Mouse (Mus musculus) ES-E14 (cell line): Measurements from ENCODE around the gene Fmnl3. TPM values are rescaled to one million over a fixed set of nuclear protein-coding genes. Genes with fewer than 3 reads are reported as not detected.
A peak's percentile ranks its signal among the peaks of the same experiment; 100 is the strongest.

Source experiments
- DNase-seq: peaks from one replicate; pipeline ENCODE4 v3.0.0-alpha.2; 2013; ENCODE audit warnings: low read depth, low spot score
- H3K27ac ChIP-seq: 2 replicates; pipeline ENCODE4 v1.5.1; 2012; ENCODE audit warnings: low read depth, mild to moderate bottlenecking, low read length, moderate library complexity, mixed read lengths; ENCODE audit not compliant: poor library complexity, insufficient read depth, severe bottlenecking
- H3K36me3 ChIP-seq: 2 replicates; pipeline ENCODE4 v1.6.1; 2012; ENCODE audit warnings: mild to moderate bottlenecking, low read length, moderate library complexity, mixed read lengths; ENCODE audit not compliant: control insufficient read depth, poor library complexity, insufficient read depth, severe bottlenecking
- H3K4me1 ChIP-seq, 2 experiments: fragments of 150-350 bp in 1 of 2; sonication (generic) in 1 of 2; 2 replicates each; pipeline ENCODE4 v1.6.1; 2012; ENCODE audit warnings: low read length in 2 of 2, mild to moderate bottlenecking in 1 of 2, mixed read lengths in 1 of 2; ENCODE audit not compliant: control insufficient read depth in 2 of 2, insufficient read depth in 2 of 2, poor library complexity in 1 of 2
- H3K4me3 ChIP-seq, 2 experiments: fragments of 150-350 bp in 1 of 2; sonication (generic) in 1 of 2; 2 replicates each; pipeline ENCODE4 v1.5.1; 2012; ENCODE audit warnings: low read length in 2 of 2, low read depth in 1 of 2, mild to moderate bottlenecking in 1 of 2, mixed read lengths in 1 of 2; ENCODE audit not compliant: insufficient read depth in 1 of 2, poor library complexity in 1 of 2, severe bottlenecking in 1 of 2
- H3K9ac ChIP-seq: 2 replicates; pipeline ENCODE4 v1.6.1; 2012; ENCODE audit warnings: low read depth, mild to moderate bottlenecking, low read length, mixed read lengths; ENCODE audit not compliant: poor library complexity, insufficient read depth, severe bottlenecking
- H3K9me3 ChIP-seq: fragments of 150-350 bp; sonication (generic); 2 replicates; pipeline ENCODE4 v1.6.1; 2012; ENCODE audit warnings: low read depth, mild to moderate bottlenecking, low read length; ENCODE audit not compliant: control insufficient read depth, insufficient read depth
- CHD2 ChIP-seq: IDR thresholded peaks from 2 replicates; pipeline ENCODE4 v1.6.1; 2014; ENCODE audit warnings: mild to moderate bottlenecking, low read depth, low read length, inconsistent platforms
- HCFC1 ChIP-seq: IDR thresholded peaks from 2 replicates; pipeline ENCODE4 v1.6.1; 2012; ENCODE audit warnings: low read length, inconsistent platforms, borderline replicate concordance; ENCODE audit not compliant: insufficient read depth
- MAFK ChIP-seq: IDR thresholded peaks from 2 replicates; pipeline ENCODE4 v1.6.1; 2014; ENCODE audit warnings: mild to moderate bottlenecking, low read depth, low read length, inconsistent platforms; ENCODE audit not compliant: insufficient read depth
- ZC3H11A ChIP-seq: IDR thresholded peaks from 2 replicates; pipeline ENCODE4 v1.6.1; 2012; ENCODE audit warnings: low read depth, mild to moderate bottlenecking, inconsistent platforms, low read length, borderline replicate concordance
- ZNF384 ChIP-seq: IDR thresholded peaks from 2 replicates; pipeline ENCODE4 v1.6.1; 2012; ENCODE audit warnings: low read depth, low read length, inconsistent platforms
- in situ Hi-C, 2 experiments: fragments of 600-800 bp; cut with MboI; formaldehyde crosslinking; loops; one replicate each; pipeline ENCODE4 v1.15.1; 2025; ENCODE audit warnings: low sequenced_read_pairs in 2 of 2, inconsistent platforms in 1 of 2; ENCODE audit not compliant: unreplicated experiment in 2 of 2
- total RNA-seq: library from RNA; depleted of rRNA; stranded (reverse); fragments of 300-350 nt; gene quantifications from 2 replicates; pipeline ENCODE4 v1.2.3, GENCODE M21; 2012

The Fmnl3 gene
- total RNA-seq, 1 experiment = 16.8 TPM

- Histone ChIP-seq H3K9ac (no peak overlapping the region), H3K9me3 (no peaks in the 10 kb centered on the region), H3K4me1 (no peaks in the 10 kb centered on the region; a peak in 1 of 4 replicates), H3K36me3 (peaks cover 52% of the 10 kb centered on the region), H3K4me3 (no peak overlapping the region), H3K27ac (no peak overlapping the region)
- TF ChIP-seq ZC3H11A = no peak
- TF ChIP-seq MAFK = no peak
- no peak for TF ChIP-seq ZNF384
- no peak for TF ChIP-seq CHD2
- no peak for TF ChIP-seq HCFC1
- DNase-seq = no peak
- in situ Hi-C loops = no loop called here
Measured at GRCm38 (mm10) chr15:99310617-99311016, 59.7 kb downstream of the Fmnl3 start.

- no peak overlapping the region for H3K4me3 ChIP-seq
- no peak for DNase-seq
- no peak overlapping the region for H3K27ac ChIP-seq
- no peaks in the 10 kb centered on the region; a peak in 1 of 4 replicates for H3K4me1 ChIP-seq
- in situ Hi-C loops = no loop called here
- no peak overlapping the region for H3K9ac ChIP-seq
- no peak for TF ChIP-seq CHD2
- TF ChIP-seq ZC3H11A = no peak
- no peak for TF ChIP-seq HCFC1
- TF ChIP-seq MAFK = no peak
- TF ChIP-seq ZNF384 = no peak
- H3K36me3 ChIP-seq = peaks cover 52% of the 10 kb centered on the region
- no peaks in the 10 kb centered on the region for H3K9me3 ChIP-seq
Measured at GRCm38 (mm10) chr15:99309549-99309948, 60.7 kb downstream of the Fmnl3 start.

GRCm38 (mm10) chr15:99307476-99307875 is 62.8 kb downstream of the Fmnl3 start:
- in situ Hi-C loops = no loop called here
- peaks cover 52% of the 10 kb centered on the region for H3K36me3 ChIP-seq
- TF ChIP-seq ZNF384 = no peak
- TF ChIP-seq CHD2 = no peak
- TF ChIP-seq HCFC1 = no peak
- no peak for TF ChIP-seq ZC3H11A
- TF ChIP-seq MAFK = no peak

GRCm38 (mm10) chr15:99296213-99296612 is 74.1 kb downstream of the Fmnl3 start:
- no peak overlapping the region; the same call in 1 of the 2 replicates for H3K27ac ChIP-seq
- DNase-seq = no peak
- no peaks in the 10 kb centered on the region for H3K9me3 ChIP-seq
- no peak overlapping the region for H3K9ac ChIP-seq
- TF ChIP-seq MAFK = no peak
- no peak for TF ChIP-seq ZC3H11A
- TF ChIP-seq CHD2 = no peak
- TF ChIP-seq ZNF384 = no peak
- no peak for TF ChIP-seq HCFC1
- H3K4me3 ChIP-seq = peak overlapping the region; percentile 97 to 98; a peak in 2 of 4 replicates
- H3K4me1 ChIP-seq = peaks cover 0 to 3% of the 10 kb centered on the region in 2 experiments; a peak in 2 of 4 replicates
- no peaks in the 10 kb centered on the region for H3K36me3 ChIP-seq
- in situ Hi-C loops = no loop called here

More at GRCm38 (mm10) chr15:99307476-99307875, 62.8 kb downstream of the Fmnl3 start:
- Histone ChIP-seq H3K27ac (no peak overlapping the region), H3K9me3 (no peaks in the 10 kb centered on the region), H3K4me1 (no peaks in the 10 kb centered on the region), H3K4me3 (no peak overlapping the region), H3K9ac (no peak overlapping the region)
- no peak for DNase-seq

GRCm38 (mm10) chr15:99295484-99295981 is 74.7 kb downstream of the Fmnl3 start, which contains the start of gene Fam186b:
Gene Fam186b (minus strand): TSS chr15:99295888.
- in situ Hi-C loops = no loop called here
- TF ChIP-seq ZNF384 (no peak), ZC3H11A (no peak), HCFC1 (no peak), MAFK (no peak)

More at GRCm38 (mm10) chr15:99295484-99295981, 74.7 kb downstream of the Fmnl3 start, which contains the start of gene Fam186b:
- Histone ChIP-seq H3K27ac (peak within 1 kb of the TSS; percentile 96), H3K36me3 (no peaks in the 10 kb centered on the region), H3K4me1 (peaks cover 0 to 3% of the 10 kb centered on the region in 2 experiments; a peak in 2 of 4 replicates), H3K9ac (peak within 1 kb of the TSS; percentile 85), H3K9me3 (no peaks in the 10 kb centered on the region), H3K4me3 (peak within 1 kb of the TSS; percentile 97 to 98)
- no peak for DNase-seq
